Mouse (Mus musculus): ENCODE measurements around the gene Tle2. TPM values are rescaled to one million over a fixed set of nuclear protein-coding genes. Genes with fewer than 3 reads are reported as not detected.

Tle2 gene
- polyA plus RNA-seq, 1 experiment from 2014 or later: 23.6 TPM

DNA sequence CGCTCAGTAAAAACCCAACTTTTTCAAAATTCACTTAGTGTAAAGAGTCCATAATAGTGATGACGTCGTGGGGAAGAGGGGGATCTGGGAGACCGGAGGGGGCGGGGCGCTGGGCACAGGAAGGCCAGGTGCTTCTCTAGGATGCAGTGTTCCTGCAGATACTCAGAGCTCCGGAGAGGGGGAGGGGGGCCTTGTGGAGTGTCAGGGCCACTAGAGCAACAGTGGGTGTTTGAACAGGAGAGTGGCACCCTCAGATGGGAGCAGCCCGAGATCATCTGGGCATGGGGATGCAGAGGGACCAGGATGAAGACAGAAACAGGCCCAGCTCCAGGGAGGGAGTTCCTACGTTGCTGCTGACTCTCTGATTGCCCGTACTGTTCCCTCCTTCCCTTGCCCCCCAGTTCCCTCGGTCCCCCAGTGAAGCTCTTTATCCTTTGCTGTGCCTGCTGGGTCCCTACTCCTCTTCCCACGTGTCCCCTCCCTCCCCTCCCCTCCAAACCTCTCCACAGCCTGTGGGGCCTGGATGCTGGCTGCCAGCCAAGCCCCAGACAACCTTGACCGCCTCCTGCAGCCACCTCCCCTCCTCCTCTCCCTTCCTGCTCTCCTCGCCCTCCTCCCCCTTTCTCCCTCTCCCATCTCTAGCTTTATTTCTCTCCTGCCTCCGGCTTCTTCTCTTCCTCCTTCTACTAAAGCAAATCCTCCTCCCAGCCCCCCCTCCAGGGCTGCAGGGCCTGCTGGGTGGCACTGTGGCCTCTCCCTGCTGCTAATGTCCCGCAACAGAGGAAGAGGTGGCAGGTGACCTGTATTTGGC lies 5.8 kb upstream of the Tle2 start:
- Histone ChIP-seq H3K9ac (peak overlapping the region; percentile 43; the same call in 1 of the 2 replicates), H3K4me3 (no peak overlapping the region), H3K27me3 (no peaks in the 10 kb centered on the region), H3K4me2 (peak overlapping the region; percentile 53), H3K9me3 (replicated peaks) (no peaks in the 10 kb centered on the region), H3K36me3 (peaks cover 30% of the 10 kb centered on the region), H3K27ac (peak overlapping the region; percentile 90), H3K4me1 (replicated peaks) (peaks cover 70% of the 10 kb centered on the region)
- peak; percentile 13 for ATAC-seq (replicated peaks; ENCODE audit: insufficient number of reproducible peaks, insufficient read depth, low FRiP score, low read depth)
- 10% methylated on average over 15 of the region's 16 CpGs for WGBS

DNA sequence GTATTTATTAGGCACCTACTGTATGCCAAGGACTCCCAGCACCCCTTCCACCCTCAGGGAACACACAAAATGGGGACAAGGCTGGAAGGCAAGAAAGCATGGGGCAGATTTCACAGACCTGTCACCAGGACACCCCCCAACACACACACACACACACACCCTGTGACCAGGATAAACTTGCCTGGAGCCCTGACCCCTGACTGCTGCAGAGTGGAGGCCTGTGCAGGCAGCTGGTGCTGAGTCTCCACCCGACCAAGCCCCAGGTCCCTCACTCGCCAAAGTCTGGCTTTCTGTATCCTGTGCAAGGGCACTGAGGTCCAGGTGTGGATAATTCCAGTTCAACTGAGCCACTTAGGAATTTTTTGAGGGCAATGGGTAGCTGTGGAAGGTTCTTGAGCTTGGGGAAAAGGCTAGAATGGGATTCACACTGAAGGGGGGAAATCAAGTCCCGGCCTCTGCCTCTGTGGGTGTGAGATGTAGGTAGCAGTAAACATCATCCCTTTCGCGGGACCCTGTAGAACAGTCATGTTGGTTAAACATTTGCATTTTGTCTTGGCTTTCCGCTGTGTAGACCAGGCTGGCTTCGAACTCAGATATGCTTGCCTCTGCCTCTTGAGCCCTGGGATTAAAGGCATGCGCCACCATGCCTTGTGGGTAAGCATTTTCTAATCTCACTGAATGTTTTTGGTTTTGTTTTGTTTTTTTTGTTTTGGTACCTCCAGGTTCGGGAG lies 4.7 kb upstream of the Tle2 start:
- ATAC-seq (replicated peaks; ENCODE audit: insufficient number of reproducible peaks, insufficient read depth, low FRiP score, low read depth): no peak
- H3K9ac ChIP-seq: 0 out of 2 replicates have a peak overlapping the region, but pooled peaks have one; percentile 43
- peaks cover 23% of the 10 kb centered on the region for H3K36me3 ChIP-seq
- 67% methylated on average over 9 of the region's 9 CpGs for WGBS
- peaks cover 65% of the 10 kb centered on the region for H3K4me1 ChIP-seq (replicated peaks)
- no peak overlapping the region for H3K4me3 ChIP-seq
- no peaks in the 10 kb centered on the region for H3K9me3 ChIP-seq (replicated peaks)
- H3K27ac ChIP-seq: peak overlapping the region; percentile 90
- no peaks in the 10 kb centered on the region; the same call in 1 of the 2 replicates for H3K27me3 ChIP-seq
- no peak overlapping the region for H3K4me2 ChIP-seq

DNA sequence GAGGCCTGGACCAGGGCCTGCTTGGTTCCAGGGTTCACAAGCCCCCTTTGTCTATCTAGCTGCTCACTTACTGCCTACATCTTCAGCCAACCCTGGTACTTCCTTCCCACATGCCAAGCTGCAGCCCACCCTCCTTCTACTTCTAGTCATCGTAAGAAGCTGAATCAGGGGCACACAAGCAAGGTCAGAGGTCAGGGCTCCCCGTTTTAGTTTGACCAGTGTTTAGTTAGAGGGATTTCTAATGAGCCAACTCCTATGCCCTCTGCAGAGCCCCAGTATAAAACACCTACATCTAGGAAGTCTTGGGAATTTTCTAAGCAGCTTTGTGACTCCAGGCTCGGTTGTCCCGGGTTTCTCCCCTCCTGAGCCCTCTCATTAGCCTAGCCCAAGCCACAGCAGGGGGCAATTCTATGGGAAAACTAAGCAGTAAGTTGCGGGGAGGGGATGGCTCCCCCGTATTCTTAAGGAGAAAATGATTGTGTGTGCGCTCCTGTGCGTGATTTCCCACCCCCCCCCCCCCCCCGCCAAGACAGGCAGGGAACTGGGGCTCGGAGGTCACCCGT lies 4.0 kb upstream of the Tle2 start:
- H3K4me2 ChIP-seq: peak overlapping the region; percentile 90
- H3K27me3 ChIP-seq: no peaks in the 10 kb centered on the region; the same call in 1 of the 2 replicates
- peaks cover 60% of the 10 kb centered on the region for H3K4me1 ChIP-seq (replicated peaks)
- H3K4me3 ChIP-seq: peak overlapping the region; percentile 53
- ATAC-seq (replicated peaks; ENCODE audit: insufficient number of reproducible peaks, insufficient read depth, low FRiP score, low read depth): no peak; the same call in 1 of the 2 replicates
- 4% methylated on average over 11 of the region's 11 CpGs for WGBS
- peak overlapping the region; percentile 55 for H3K9ac ChIP-seq
- H3K9me3 ChIP-seq (replicated peaks): no peaks in the 10 kb centered on the region
- peak overlapping the region; percentile 88 for H3K27ac ChIP-seq
- H3K36me3 ChIP-seq: peaks cover 16% of the 10 kb centered on the region

DNA sequence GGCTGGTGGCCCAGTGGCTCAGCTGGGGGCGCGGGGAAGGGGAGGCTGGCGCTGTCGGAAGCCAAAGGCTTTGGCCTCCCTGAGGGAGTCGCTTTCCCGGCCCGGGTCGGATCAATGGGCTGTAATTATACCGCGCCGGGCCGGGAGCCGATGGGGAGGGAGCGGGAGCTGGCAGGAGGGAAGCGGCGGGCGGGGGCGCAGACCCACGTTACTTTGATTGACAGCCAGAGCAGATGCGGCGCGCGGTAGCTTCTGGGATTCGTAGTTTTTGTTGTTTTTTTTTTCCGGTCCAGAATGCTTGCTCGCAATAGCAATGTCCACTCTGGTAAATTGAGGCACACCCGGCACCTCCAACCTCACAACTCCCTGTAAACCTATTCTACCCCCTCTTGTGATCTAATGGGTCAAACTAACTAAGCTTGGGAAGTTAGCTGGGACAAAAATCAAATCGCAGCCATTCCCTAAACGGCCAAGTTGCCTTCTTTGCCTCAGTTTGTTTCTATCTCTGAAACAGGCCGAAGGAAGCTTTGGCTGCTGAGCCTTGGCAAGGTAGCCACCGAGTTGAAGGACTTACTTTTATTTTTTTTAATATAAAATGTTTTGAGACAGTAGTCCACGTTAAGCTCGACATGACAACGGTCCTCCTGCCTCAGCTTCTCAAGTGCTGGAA lies 3.4 kb upstream of the Tle2 start:
- peaks cover 66% of the 10 kb centered on the region for H3K4me1 ChIP-seq (replicated peaks)
- peaks cover 10% of the 10 kb centered on the region for H3K36me3 ChIP-seq
- no peaks in the 10 kb centered on the region for H3K9me3 ChIP-seq (replicated peaks)
- no peaks in the 10 kb centered on the region; the same call in 1 of the 2 replicates for H3K27me3 ChIP-seq
- H3K4me2 ChIP-seq: peak overlapping the region; percentile 90
- H3K4me3 ChIP-seq: peak overlapping the region; percentile 53
- WGBS: under 1% methylated on average over 34 of the region's 34 CpGs
- ATAC-seq (replicated peaks; ENCODE audit: insufficient number of reproducible peaks, insufficient read depth, low FRiP score, low read depth): peak; percentile 49
- H3K27ac ChIP-seq: peak overlapping the region; percentile 88
- H3K9ac ChIP-seq: peak overlapping the region; percentile 55

DNA sequence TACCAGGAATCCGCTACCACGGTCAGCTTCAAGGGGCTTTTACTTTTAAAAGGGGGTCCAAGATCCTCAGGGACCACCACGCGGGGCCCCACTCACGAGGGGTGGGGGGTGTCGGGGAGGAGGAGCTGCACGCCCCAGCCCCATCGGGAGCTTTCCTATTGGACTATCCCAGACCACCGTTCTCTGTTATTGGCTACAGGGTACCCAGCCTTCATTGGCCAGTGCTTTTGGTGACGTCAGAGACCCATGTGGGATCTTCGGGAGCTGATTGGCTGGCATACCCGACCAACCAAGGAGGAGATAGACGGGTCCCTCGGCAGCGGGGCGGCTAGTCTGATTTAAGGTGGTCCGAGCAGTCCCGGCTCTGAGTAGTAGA lies 2.9 kb upstream of the Tle2 start:
- Histone ChIP-seq H3K4me2 (peak overlapping the region; percentile 90), H3K4me3 (peak overlapping the region; percentile 53), H3K9me3 (replicated peaks) (no peaks in the 10 kb centered on the region), H3K27me3 (peaks cover 3% of the 10 kb centered on the region; the same call in 1 of the 2 replicates), H3K27ac (peak overlapping the region; percentile 88), H3K4me1 (replicated peaks) (peaks cover 66% of the 10 kb centered on the region), H3K36me3 (peaks cover 4% of the 10 kb centered on the region), H3K9ac (peak overlapping the region; percentile 44)
- peak; percentile 91 for ATAC-seq (replicated peaks; ENCODE audit: insufficient number of reproducible peaks, insufficient read depth, low FRiP score, low read depth)
- under 1% methylated on average over 18 of the region's 18 CpGs for WGBS

DNA sequence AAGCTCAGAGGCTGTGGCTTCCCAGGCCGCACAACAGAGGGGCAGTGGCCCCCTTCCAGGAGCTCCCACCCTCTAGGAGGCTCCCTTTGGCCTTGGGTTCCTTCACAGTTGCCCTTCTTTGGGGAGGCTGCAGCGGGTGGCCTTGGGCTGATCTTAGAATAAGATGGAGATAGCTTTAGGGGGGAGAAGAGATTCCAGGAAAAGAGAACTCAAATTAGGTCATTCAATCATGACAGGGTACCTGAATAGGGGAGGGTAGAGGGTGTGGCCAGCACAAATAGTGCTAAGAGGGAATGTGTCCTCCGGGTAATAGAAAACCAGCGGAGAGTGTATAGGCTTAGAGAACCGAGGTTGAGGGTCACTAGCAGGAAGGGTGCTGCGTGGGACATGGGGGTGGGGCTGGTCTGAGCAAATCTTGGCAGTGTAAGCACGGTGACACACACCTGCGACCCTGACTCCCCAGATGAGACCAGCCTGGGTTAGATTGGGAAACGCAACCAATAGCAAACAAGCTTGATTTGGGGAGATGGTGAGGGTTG lies 2.2 kb upstream of the Tle2 start:
- 14% methylated on average over 9 of the region's 9 CpGs for WGBS
- ATAC-seq (replicated peaks; ENCODE audit: insufficient number of reproducible peaks, insufficient read depth, low FRiP score, low read depth): no peak

DNA sequence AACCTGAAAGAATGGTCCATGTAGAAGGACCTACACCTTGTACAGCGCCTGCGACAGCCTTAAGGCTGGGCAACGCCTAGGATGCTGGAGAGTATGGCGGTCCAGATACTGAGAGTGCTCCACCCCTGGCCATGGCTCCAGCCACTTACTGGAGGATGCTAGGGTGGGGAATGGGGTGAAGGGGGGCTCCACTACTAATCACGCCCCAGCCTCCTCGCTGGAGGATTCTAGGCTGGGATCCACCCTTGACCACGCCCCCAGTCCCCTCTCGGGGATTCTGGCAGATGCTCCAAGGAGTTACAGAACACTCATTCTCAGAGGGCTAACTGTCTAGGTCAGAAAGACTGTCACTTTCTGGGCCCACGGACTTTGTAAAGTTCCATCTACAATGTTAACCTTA lies 1.4 kb upstream of the Tle2 start:
- H3K4me3 ChIP-seq: no peak overlapping the region
- H3K9me3 ChIP-seq (replicated peaks): no peaks in the 10 kb centered on the region
- peaks cover 61% of the 10 kb centered on the region for H3K4me1 ChIP-seq (replicated peaks)
- H3K36me3 ChIP-seq: no peaks in the 10 kb centered on the region
- H3K9ac ChIP-seq: no peak overlapping the region
- H3K4me2 ChIP-seq: no peak overlapping the region
- H3K27me3 ChIP-seq: peaks cover 3% of the 10 kb centered on the region; the same call in 1 of the 2 replicates
- 36% methylated on average over 9 of the region's 9 CpGs for WGBS
- ATAC-seq (replicated peaks; ENCODE audit: insufficient number of reproducible peaks, insufficient read depth, low FRiP score, low read depth): no peak
- no peak overlapping the region for H3K27ac ChIP-seq

More for the DNA sequence above, 2.2 kb upstream of the Tle2 start:
- peak overlapping the region; percentile 90 for H3K4me2 ChIP-seq
- H3K36me3 ChIP-seq: no peaks in the 10 kb centered on the region
- no peaks in the 10 kb centered on the region for H3K9me3 ChIP-seq (replicated peaks)
- peak overlapping the region; percentile 53 for H3K4me3 ChIP-seq
- H3K27me3 ChIP-seq: peaks cover 3% of the 10 kb centered on the region; the same call in 1 of the 2 replicates
- H3K4me1 ChIP-seq (replicated peaks): peaks cover 66% of the 10 kb centered on the region
- H3K9ac ChIP-seq: peak overlapping the region; percentile 20
- peak overlapping the region; percentile 46 for H3K27ac ChIP-seq

DNA sequence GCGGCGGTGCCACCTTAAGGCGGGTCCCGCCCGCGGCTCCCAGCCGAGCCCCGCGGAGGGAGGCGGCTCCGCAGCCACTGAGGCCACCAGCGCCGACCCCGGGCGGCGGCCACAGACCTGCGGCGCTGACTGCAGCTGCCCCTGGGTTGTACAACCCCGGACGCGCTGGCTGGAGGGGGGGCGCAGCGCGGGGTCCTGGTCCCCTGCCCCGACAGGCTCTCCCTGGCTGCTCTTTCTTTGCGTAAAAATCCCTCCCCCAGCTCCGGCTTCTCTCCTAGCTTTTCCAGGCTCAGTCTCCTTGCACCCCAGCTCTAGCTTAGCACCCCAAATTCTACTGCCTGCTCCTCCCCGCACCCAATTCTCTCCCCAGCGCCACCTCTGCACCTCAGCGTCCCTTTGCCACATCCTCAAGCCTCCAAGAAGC lies 859 bp downstream of the Tle2 start:
- peak overlapping the region; percentile 86 for H3K4me2 ChIP-seq
- no peaks in the 10 kb centered on the region for H3K9me3 ChIP-seq (replicated peaks)
- peaks cover 42% of the 10 kb centered on the region for H3K4me1 ChIP-seq (replicated peaks)
- peak overlapping the region; percentile 74 for H3K4me3 ChIP-seq
- peaks cover 3% of the 10 kb centered on the region; the same call in 1 of the 2 replicates for H3K27me3 ChIP-seq
- H3K27ac ChIP-seq: peak overlapping the region; percentile 53
- WGBS: 0% methylated on average over 24 of the region's 30 CpGs
- H3K9ac ChIP-seq: peak overlapping the region; percentile 76
- H3K36me3 ChIP-seq: no peaks in the 10 kb centered on the region
- no peak for ATAC-seq (replicated peaks; ENCODE audit: insufficient number of reproducible peaks, insufficient read depth, low FRiP score, low read depth)

DNA sequence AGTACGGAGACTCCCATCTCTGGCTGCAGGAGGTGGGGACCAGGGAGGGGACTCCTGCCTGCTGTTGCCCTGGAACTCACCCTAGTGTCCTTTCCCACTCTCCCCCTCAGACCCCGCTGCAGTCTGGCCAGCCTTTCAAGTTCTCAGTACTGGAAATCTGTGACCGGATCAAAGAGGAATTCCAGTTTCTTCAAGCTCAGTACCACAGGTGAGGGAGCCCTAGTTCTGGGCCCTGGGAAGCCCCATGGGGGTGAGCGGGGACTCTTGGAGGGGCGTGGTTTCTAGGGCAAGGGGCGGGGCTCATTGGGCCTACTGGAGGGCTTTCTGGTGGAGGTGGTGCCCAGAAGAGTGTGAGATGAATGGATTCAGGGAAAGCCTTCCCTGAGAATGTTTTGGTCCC lies 1.3 kb downstream of the Tle2 start:
- peaks cover 42% of the 10 kb centered on the region for H3K4me1 ChIP-seq (replicated peaks)

DNA sequence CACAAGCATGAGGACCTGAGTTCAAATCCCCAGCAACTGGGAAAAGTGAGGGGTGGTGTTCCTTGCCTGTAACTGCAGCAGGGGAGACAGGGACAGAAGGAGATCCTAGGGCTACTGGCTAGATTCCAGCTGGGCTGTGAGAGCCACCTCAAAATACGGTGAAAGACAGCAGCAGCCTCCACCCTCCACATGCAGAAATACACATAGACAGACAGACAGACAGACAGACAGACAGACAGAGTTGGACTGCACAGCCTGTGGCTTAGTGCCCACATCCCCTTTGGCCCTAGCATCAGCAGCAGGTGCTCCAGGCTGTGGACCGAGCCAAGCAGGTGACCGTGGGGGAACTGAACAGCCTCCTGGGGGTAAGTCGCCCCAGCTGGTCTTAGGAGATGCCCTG lies 5.6 kb downstream of the Tle2 start:
- Histone ChIP-seq H3K9me3 (replicated peaks) (no peaks in the 10 kb centered on the region), H3K27ac (no peak overlapping the region), H3K4me2 (no peak overlapping the region), H3K27me3 (peaks cover 3% of the 10 kb centered on the region; the same call in 1 of the 2 replicates), H3K36me3 (no peaks in the 10 kb centered on the region), H3K9ac (no peak overlapping the region), H3K4me3 (no peak overlapping the region), H3K4me1 (replicated peaks) (peaks cover 18% of the 10 kb centered on the region)
- 68% methylated on average over 4 of the region's 4 CpGs for WGBS
- ATAC-seq (replicated peaks; ENCODE audit: insufficient number of reproducible peaks, insufficient read depth, low FRiP score, low read depth): no peak

More for the DNA sequence above, 1.3 kb downstream of the Tle2 start:
- H3K4me2 ChIP-seq: peak overlapping the region; percentile 86
- WGBS: 5% methylated on average over 6 of the region's 6 CpGs
- no peak for ATAC-seq (replicated peaks; ENCODE audit: insufficient number of reproducible peaks, insufficient read depth, low FRiP score, low read depth)
- peak overlapping the region; percentile 74 for H3K4me3 ChIP-seq
- H3K9me3 ChIP-seq (replicated peaks): no peaks in the 10 kb centered on the region
- H3K27me3 ChIP-seq: peaks cover 3% of the 10 kb centered on the region; the same call in 1 of the 2 replicates
- H3K27ac ChIP-seq: peak overlapping the region; percentile 53; the same call in 1 of the 2 replicates
- H3K36me3 ChIP-seq: no peaks in the 10 kb centered on the region
- peak overlapping the region; percentile 76 for H3K9ac ChIP-seq
